Comparison of ENCODE assay signal across 11 mouse cellular contexts in genomic region chr7:69493062-69493930, GRCm38 (mm10).
A peak's percentile ranks its signal among the peaks of the same experiment; 100 is the strongest.
DNase-seq lines count a peak whose midpoint lies in the region; ATAC-seq and TF ChIP-seq lines count a peak whose summit lies in the region.
"Had no signal": no experiment of that assay in that cellular context is flagged by ENCODE, and none has a peak within 500 bp of the region (broad histone marks: within the 10 kb centered on the region; RNA-seq: fewer than 3 reads in every experiment).

No protein-coding gene starts in this region.

- peaks cover 6% of the 10 kb centered on the region; the same call in 1 of the 2 replicates for H3K4me1 ChIP-seq in heart, embryonic 13.5 days
- 0 out of 2 replicates have a peak, but pooled peaks cover 6% of the 10 kb centered on the region for H3K4me1 ChIP-seq in stomach, embryonic 16.5 days (ENCODE audit: control insufficient read depth, insufficient read depth, low read length)
- no peaks in the 10 kb centered on the region for H3K4me1 ChIP-seq in stomach, postnatal 0 days (replicated peaks; ENCODE audit: control insufficient read depth, insufficient read depth)
- peaks cover 12% of the 10 kb centered on the region; the same call in 1 of the 2 replicates for H3K4me1 ChIP-seq in hindbrain, embryonic 14.5 days (replicated peaks; ENCODE audit: control insufficient read depth, insufficient read depth, low read length)
- no peaks in the 10 kb centered on the region; the same call in 1 of the 2 replicates for H3K4me1 ChIP-seq in neural tube, embryonic 14.5 days (ENCODE audit: control insufficient read depth, insufficient read depth, low read length)
- no peaks in the 10 kb centered on the region for H3K4me1 ChIP-seq in cerebellum, adult 2 months (ENCODE audit: control insufficient read depth, insufficient read depth, low read length)
- H3K4me1 ChIP-seq: liver, embryonic 15.5 days had no signal

- H3K27me3 ChIP-seq in heart, embryonic 13.5 days (replicated peaks) = no peaks in the 10 kb centered on the region; the same call in 1 of the 2 replicates
- H3K27me3 ChIP-seq in stomach, embryonic 16.5 days (ENCODE audit: control insufficient read depth, insufficient read depth, low read length) = no peaks in the 10 kb centered on the region
- no peaks in the 10 kb centered on the region for H3K27me3 ChIP-seq in stomach, postnatal 0 days (ENCODE audit: control insufficient read depth, insufficient read depth, low read length)
- peaks cover 15% of the 10 kb centered on the region; the same call in 1 of the 2 replicates for H3K27me3 ChIP-seq in hindbrain, embryonic 14.5 days (ENCODE audit: control insufficient read depth, insufficient read depth, low read length)
- 0 out of 2 replicates have a peak, but pooled peaks cover 2% of the 10 kb centered on the region for H3K27me3 ChIP-seq in neural tube, embryonic 14.5 days (ENCODE audit: control insufficient read depth, insufficient read depth, low read length)
- H3K27me3 ChIP-seq in cerebellum, adult 2 months (ENCODE audit: control insufficient read depth, insufficient read depth, low read length) = no peaks in the 10 kb centered on the region
- H3K27me3 ChIP-seq: liver, embryonic 15.5 days had no signal

- H3K9ac ChIP-seq in heart, embryonic 13.5 days = no peak overlapping the region
- no peak overlapping the region; the same call in 1 of the 2 replicates for H3K9ac ChIP-seq in stomach, embryonic 16.5 days (ENCODE audit: low read length)
- H3K9ac ChIP-seq in stomach, postnatal 0 days (ENCODE audit: low read length) = no peak overlapping the region
- H3K9ac ChIP-seq in hindbrain, embryonic 14.5 days = peak overlapping the region; percentile 25
- no peak overlapping the region for H3K9ac ChIP-seq in neural tube, embryonic 14.5 days (replicated peaks; ENCODE audit: low read depth, low read length)
- H3K9ac ChIP-seq: liver, embryonic 15.5 days had no signal

- no peak for TF ChIP-seq EP300 in stomach, postnatal 0 days (optimal IDR thresholded peaks at IDR 0.05)

- no peaks in the 10 kb centered on the region for H3K9me3 ChIP-seq in heart, embryonic 13.5 days
- H3K9me3 ChIP-seq in stomach, embryonic 16.5 days (replicated peaks; ENCODE audit: control insufficient read depth, low read length) = no peaks in the 10 kb centered on the region
- H3K9me3 ChIP-seq in stomach, postnatal 0 days (ENCODE audit: control insufficient read depth, low read length) = no peaks in the 10 kb centered on the region
- no peaks in the 10 kb centered on the region for H3K9me3 ChIP-seq in hindbrain, embryonic 14.5 days (ENCODE audit: control insufficient read depth, low read length)
- no peaks in the 10 kb centered on the region for H3K9me3 ChIP-seq in neural tube, embryonic 14.5 days (ENCODE audit: control insufficient read depth, low read length)
- H3K9me3 ChIP-seq: liver, embryonic 15.5 days had no signal

- no peak for TF ChIP-seq POLR2A in cerebellum, adult 2 months (IDR thresholded peaks at IDR 0.05; ENCODE audit: borderline replicate concordance, insufficient read depth, low read length)

- peak overlapping the region; percentile 53 for H3K4me2 ChIP-seq in heart, embryonic 13.5 days
- H3K4me2 ChIP-seq in stomach, embryonic 16.5 days (ENCODE audit: low read depth, low read length) = peak overlapping the region; percentile 22
- H3K4me2 ChIP-seq in stomach, postnatal 0 days (replicated peaks; ENCODE audit: low read depth) = no peak overlapping the region; the same call in 1 of the 2 replicates
- peak overlapping the region; percentile 54 for H3K4me2 ChIP-seq in hindbrain, embryonic 14.5 days (replicated peaks)
- H3K4me2 ChIP-seq in neural tube, embryonic 14.5 days (ENCODE audit: low read depth, low read length) = peak overlapping the region; percentile 43
- H3K4me2 ChIP-seq: liver, embryonic 15.5 days had no signal

- H3K27ac ChIP-seq in heart, embryonic 13.5 days (replicated peaks) = no peak overlapping the region
- no peak overlapping the region for H3K27ac ChIP-seq in stomach, embryonic 16.5 days (ENCODE audit: low read length)
- no peak overlapping the region for H3K27ac ChIP-seq in stomach, postnatal 0 days (replicated peaks)
- no peak overlapping the region for H3K27ac ChIP-seq in hindbrain, embryonic 14.5 days
- H3K27ac ChIP-seq in neural tube, embryonic 14.5 days (ENCODE audit: low read depth, low read length) = no peak overlapping the region
- no peak overlapping the region for H3K27ac ChIP-seq in cerebellum, adult 2 months (ENCODE audit: insufficient read depth, low read length)
- H3K27ac ChIP-seq: liver, embryonic 15.5 days had no signal

- no peak for TF ChIP-seq CTCF in stomach, postnatal 0 days (IDR thresholded peaks at IDR 0.05; ENCODE audit: low read depth)
- TF ChIP-seq CTCF in cerebellum, adult 2 months (IDR thresholded peaks at IDR 0.05; ENCODE audit: borderline replicate concordance, insufficient read depth, low read depth, low read length) = no peak

- peak overlapping the region; percentile 24; the same call in 1 of the 2 replicates for H3K4me3 ChIP-seq in heart, embryonic 13.5 days
- no peak overlapping the region for H3K4me3 ChIP-seq in stomach, embryonic 16.5 days (replicated peaks; ENCODE audit: low read length)
- no peak overlapping the region for H3K4me3 ChIP-seq in stomach, postnatal 0 days (ENCODE audit: low read depth, low read length)
- H3K4me3 ChIP-seq in hindbrain, embryonic 14.5 days (replicated peaks; ENCODE audit: low read length) = peak overlapping the region; percentile 19
- peak overlapping the region; percentile 11; the same call in 1 of the 2 replicates for H3K4me3 ChIP-seq in neural tube, embryonic 14.5 days (ENCODE audit: low read depth, low read length)
- no peak overlapping the region for H3K4me3 ChIP-seq in cerebellum, adult 2 months (replicated peaks; ENCODE audit: insufficient read depth, low read depth, low read length)
- H3K4me3 ChIP-seq: liver, embryonic 15.5 days had no signal

- whole genome bisulfite sequencing in heart, embryonic 13.5 days = 47% methylated on average over 18 of the region's 18 CpGs
- WGBS in stomach, embryonic 16.5 days = 64% methylated on average over 18 of the region's 18 CpGs
- whole genome bisulfite sequencing in stomach, postnatal 0 days = 66% methylated on average over 18 of the region's 18 CpGs
- WGBS in hindbrain, embryonic 14.5 days = 35% methylated on average over 18 of the region's 18 CpGs
- WGBS in neural tube, embryonic 14.5 days = 34% methylated on average over 18 of the region's 18 CpGs
- 47% methylated on average over 18 of the region's 18 CpGs for WGBS in cerebellum, adult 2 months

- no peak for ATAC-seq in heart, embryonic 13.5 days (ENCODE audit: extremely low read depth, insufficient number of reproducible peaks, low FRiP score, low TSS enrichment)
- ATAC-seq in stomach, embryonic 16.5 days (ENCODE audit: insufficient read depth, low FRiP score) = no peak
- ATAC-seq in stomach, postnatal 0 days (ENCODE audit: low FRiP score, low TSS enrichment) = no peak
- no peak for ATAC-seq in hindbrain, embryonic 14.5 days (ENCODE audit: low FRiP score)
- no peak for ATAC-seq in neural tube, embryonic 14.5 days (ENCODE audit: low read depth)

- H3K36me3 ChIP-seq in heart, embryonic 13.5 days = no peaks in the 10 kb centered on the region
- H3K36me3 ChIP-seq in stomach, embryonic 16.5 days (ENCODE audit: control insufficient read depth, insufficient read depth, low read length) = no peaks in the 10 kb centered on the region
- no peaks in the 10 kb centered on the region for H3K36me3 ChIP-seq in stomach, postnatal 0 days (ENCODE audit: control insufficient read depth, insufficient read depth, low read length)
- H3K36me3 ChIP-seq in hindbrain, embryonic 14.5 days (replicated peaks; ENCODE audit: control insufficient read depth, insufficient read depth) = no peaks in the 10 kb centered on the region
- H3K36me3 ChIP-seq in neural tube, embryonic 14.5 days (ENCODE audit: control insufficient read depth, insufficient read depth, low read length) = no peaks in the 10 kb centered on the region
- H3K36me3 ChIP-seq: liver, embryonic 15.5 days had no signal

- DNase-seq in heart, adult 11 months = no peak
- no peak for DNase-seq in stomach, postnatal 0 days (ENCODE audit: low spot score)
- DNase-seq in hindbrain, embryonic 14.5 days (ENCODE audit: low spot score) = peak; percentile 33
- DNase-seq in cerebellum, adult 2 months = no peak
- DNase-seq in gastrocnemius, postnatal 25 days = no peak
- DNase-seq: adrenal gland, adult 2 months; right cerebral cortex, postnatal 14 days had no signal

Comparison
In these comparisons a context has a peak if more than half of its experiments do, and no peak if none do; other contexts are left out.
1. H3K4me3 ChIP-seq: peak in heart, embryonic 13.5 days (single experiment), hindbrain, embryonic 14.5 days (single experiment) and neural tube, embryonic 14.5 days (single experiment); none in stomach, embryonic 16.5 days (single experiment), stomach, postnatal 0 days (single experiment) and cerebellum, adult 2 months (single experiment).